Mouse (Mus musculus): ENCODE results near the gene Rpl7a. TPM values are rescaled to one million over a fixed set of nuclear protein-coding genes. Genes with fewer than 3 reads are reported as not detected.
"Not testable (repeated sequence)": the region's sequence is repeated elsewhere in the genome, so short reads cannot be mapped to it uniquely, and the experiment has no call there.

Gene Rpl7a
- 428 and 468 TPM in 2 replicates for polyA plus RNA-seq (2014; fragmentation: Nextera tagmentation; extraction: Ambion mirVana)

GRCm38 (mm10) chr2:26910124-26910993 lies at the start of gene Rpl7a, which contains the start of gene Med22:
Gene Rpl7a, plus strand, starts transcription at chr2:26910764.
Gene Med22, minus strand, starts transcription at chr2:26910677.
- H3K4me2 ChIP-seq = peak within 1 kb of the TSS; percentile 82
- peak within 1 kb of the TSS; percentile 86 for H3K27ac ChIP-seq (ENCODE audit: low read depth, low read length)
- peaks cover 32% of the 10 kb centered on the region for H3K36me3 ChIP-seq (ENCODE audit: control insufficient read depth, insufficient read depth, low read length)
- peak; percentile 92 for ATAC-seq (replicated peaks; ENCODE audit: insufficient number of reproducible peaks, low FRiP score, low TSS enrichment)
- WGBS (ENCODE audit: insufficient replicate concordance) = under 1% methylated on average over 74 of the region's 74 CpGs
- no peaks in the 10 kb centered on the region for H3K9me3 ChIP-seq (replicated peaks; ENCODE audit: control insufficient read depth, low read length)
- peak within 1 kb of the TSS; percentile 97 for H3K9ac ChIP-seq (ENCODE audit: low read depth, low read length)
- H3K4me1 ChIP-seq (ENCODE audit: control insufficient read depth, insufficient read depth, low read length) = peaks cover 17% of the 10 kb centered on the region
- peak within 1 kb of the TSS; percentile 93 for H3K4me3 ChIP-seq (ENCODE audit: low read depth, low read length)
- H3K27me3 ChIP-seq (ENCODE audit: control insufficient read depth, insufficient read depth, low read length) = no peaks in the 10 kb centered on the region

GRCm38 (mm10) chr2:26862856-26863255 lies 47.7 kb upstream of the Rpl7a start:
- H3K4me2 ChIP-seq = no peak overlapping the region
- no peak overlapping the region for H3K9ac ChIP-seq (ENCODE audit: low read depth, low read length)
- H3K27me3 ChIP-seq (ENCODE audit: control insufficient read depth, insufficient read depth, low read length) = no peaks in the 10 kb centered on the region
- H3K36me3 ChIP-seq (ENCODE audit: control insufficient read depth, insufficient read depth, low read length) = no peaks in the 10 kb centered on the region
- H3K4me3 ChIP-seq (ENCODE audit: low read depth, low read length) = no peak overlapping the region
- no peak overlapping the region for H3K27ac ChIP-seq (ENCODE audit: low read depth, low read length)
- 73% methylated on average over 3 of the region's 3 CpGs for WGBS (ENCODE audit: insufficient replicate concordance)
- H3K9me3 ChIP-seq (replicated peaks; ENCODE audit: control insufficient read depth, low read length) = no peaks in the 10 kb centered on the region
- no peak for ATAC-seq (replicated peaks; ENCODE audit: insufficient number of reproducible peaks, low FRiP score, low TSS enrichment)
- no peaks in the 10 kb centered on the region for H3K4me1 ChIP-seq (ENCODE audit: control insufficient read depth, insufficient read depth, low read length)

GRCm38 (mm10) chr2:26864879-26865278 lies 45.7 kb upstream of the Rpl7a start, which contains the start of gene Abo:
Gene Abo, minus strand, starts transcription at chr2:26864979.
- no peaks in the 10 kb centered on the region for H3K36me3 ChIP-seq (ENCODE audit: control insufficient read depth, insufficient read depth, low read length)
- no peak within 1 kb of the TSS for H3K9ac ChIP-seq (ENCODE audit: low read depth, low read length)
- no peaks in the 10 kb centered on the region for H3K27me3 ChIP-seq (ENCODE audit: control insufficient read depth, insufficient read depth, low read length)
- H3K4me1 ChIP-seq (ENCODE audit: control insufficient read depth, insufficient read depth, low read length) = no peaks in the 10 kb centered on the region
- no peak for ATAC-seq (replicated peaks; ENCODE audit: insufficient number of reproducible peaks, low FRiP score, low TSS enrichment)
- no peaks in the 10 kb centered on the region for H3K9me3 ChIP-seq (replicated peaks; ENCODE audit: control insufficient read depth, low read length)
- H3K4me3 ChIP-seq (ENCODE audit: low read depth, low read length) = no peak within 1 kb of the TSS
- WGBS (ENCODE audit: insufficient replicate concordance) = 45% methylated on average over 3 of the region's 3 CpGs
- H3K4me2 ChIP-seq = no peak within 1 kb of the TSS
- H3K27ac ChIP-seq (ENCODE audit: low read depth, low read length) = no peak within 1 kb of the TSS

GRCm38 (mm10) chr2:26870666-26871065 lies 39.9 kb upstream of the Rpl7a start:
- Histone ChIP-seq H3K4me2 (no peak overlapping the region), H3K36me3 (ENCODE audit: control insufficient read depth, insufficient read depth, low read length) (no peaks in the 10 kb centered on the region), H3K9me3 (replicated peaks; ENCODE audit: control insufficient read depth, low read length) (no peaks in the 10 kb centered on the region), H3K27me3 (ENCODE audit: control insufficient read depth, insufficient read depth, low read length) (peaks cover 4% of the 10 kb centered on the region), H3K4me3 (ENCODE audit: low read depth, low read length) (no peak overlapping the region), H3K27ac (ENCODE audit: low read depth, low read length) (no peak overlapping the region), H3K9ac (ENCODE audit: low read depth, low read length) (no peak overlapping the region), H3K4me1 (ENCODE audit: control insufficient read depth, insufficient read depth, low read length) (no peaks in the 10 kb centered on the region)
- 45% methylated on average over 6 of the region's 6 CpGs for WGBS (ENCODE audit: insufficient replicate concordance)
- no peak for ATAC-seq (replicated peaks; ENCODE audit: insufficient number of reproducible peaks, low FRiP score, low TSS enrichment)

GRCm38 (mm10) chr2:26878571-26878970 lies 32.0 kb upstream of the Rpl7a start:
- no peak overlapping the region for H3K4me2 ChIP-seq
- no peaks in the 10 kb centered on the region for H3K36me3 ChIP-seq (ENCODE audit: control insufficient read depth, insufficient read depth, low read length)
- ATAC-seq (replicated peaks; ENCODE audit: insufficient number of reproducible peaks, low FRiP score, low TSS enrichment) = no peak
- H3K4me1 ChIP-seq (ENCODE audit: control insufficient read depth, insufficient read depth, low read length) = no peaks in the 10 kb centered on the region
- H3K9me3 ChIP-seq (replicated peaks; ENCODE audit: control insufficient read depth, low read length) = no peaks in the 10 kb centered on the region
- no peak overlapping the region for H3K9ac ChIP-seq (ENCODE audit: low read depth, low read length)
- no peak overlapping the region for H3K27ac ChIP-seq (ENCODE audit: low read depth, low read length)
- no peak overlapping the region for H3K4me3 ChIP-seq (ENCODE audit: low read depth, low read length)
- H3K27me3 ChIP-seq (ENCODE audit: control insufficient read depth, insufficient read depth, low read length) = no peaks in the 10 kb centered on the region

GRCm38 (mm10) chr2:26885541-26885940 lies 25.0 kb upstream of the Rpl7a start:
- not testable (repeated sequence) for H3K4me2 ChIP-seq; H3K36me3 ChIP-seq (ENCODE audit: control insufficient read depth, insufficient read depth, low read length); H3K27ac ChIP-seq (ENCODE audit: low read depth, low read length); H3K9ac ChIP-seq (ENCODE audit: low read depth, low read length); H3K4me3 ChIP-seq (ENCODE audit: low read depth, low read length); H3K27me3 ChIP-seq (ENCODE audit: control insufficient read depth, insufficient read depth, low read length); H3K9me3 ChIP-seq (replicated peaks; ENCODE audit: control insufficient read depth, low read length); H3K4me1 ChIP-seq (ENCODE audit: control insufficient read depth, insufficient read depth, low read length); ATAC-seq (replicated peaks; ENCODE audit: insufficient number of reproducible peaks, low FRiP score, low TSS enrichment)
- 94% methylated on average over 2 of the region's 2 CpGs for WGBS (ENCODE audit: insufficient replicate concordance)

GRCm38 (mm10) chr2:26886170-26886569 lies 24.4 kb upstream of the Rpl7a start:
- H3K27ac ChIP-seq (ENCODE audit: low read depth, low read length); H3K9me3 ChIP-seq (replicated peaks; ENCODE audit: control insufficient read depth, low read length); H3K27me3 ChIP-seq (ENCODE audit: control insufficient read depth, insufficient read depth, low read length); H3K4me1 ChIP-seq (ENCODE audit: control insufficient read depth, insufficient read depth, low read length); H3K9ac ChIP-seq (ENCODE audit: low read depth, low read length); H3K4me2 ChIP-seq; H3K4me3 ChIP-seq (ENCODE audit: low read depth, low read length); H3K36me3 ChIP-seq (ENCODE audit: control insufficient read depth, insufficient read depth, low read length); ATAC-seq (replicated peaks; ENCODE audit: insufficient number of reproducible peaks, low FRiP score, low TSS enrichment): not testable (repeated sequence)
- 84% methylated on average over 4 of the region's 4 CpGs for WGBS (ENCODE audit: insufficient replicate concordance)

- 86% methylated on average over 4 of the region's 4 CpGs for WGBS (ENCODE audit: insufficient replicate concordance)
- Histone ChIP-seq H3K27ac (ENCODE audit: low read depth, low read length) (no peak overlapping the region), H3K4me1 (ENCODE audit: control insufficient read depth, insufficient read depth, low read length) (no peaks in the 10 kb centered on the region), H3K4me2 (no peak overlapping the region), H3K9ac (ENCODE audit: low read depth, low read length) (no peak overlapping the region), H3K27me3 (ENCODE audit: control insufficient read depth, insufficient read depth, low read length) (no peaks in the 10 kb centered on the region), H3K4me3 (ENCODE audit: low read depth, low read length) (no peak overlapping the region), H3K36me3 (ENCODE audit: control insufficient read depth, insufficient read depth, low read length) (peaks cover 44% of the 10 kb centered on the region), H3K9me3 (replicated peaks; ENCODE audit: control insufficient read depth, low read length) (no peaks in the 10 kb centered on the region)
- ATAC-seq (replicated peaks; ENCODE audit: insufficient number of reproducible peaks, low FRiP score, low TSS enrichment) = no peak
Measured at GRCm38 (mm10) chr2:26895898-26896297, 14.7 kb upstream of the Rpl7a start.

GRCm38 (mm10) chr2:26900731-26901130 lies 9.8 kb upstream of the Rpl7a start:
- H3K4me3 ChIP-seq (ENCODE audit: low read depth, low read length) = no peak overlapping the region
- ATAC-seq (replicated peaks; ENCODE audit: insufficient number of reproducible peaks, low FRiP score, low TSS enrichment) = no peak
- no peak overlapping the region for H3K4me2 ChIP-seq
- peaks cover 23% of the 10 kb centered on the region for H3K36me3 ChIP-seq (ENCODE audit: control insufficient read depth, insufficient read depth, low read length)
- no peak overlapping the region for H3K9ac ChIP-seq (ENCODE audit: low read depth, low read length)
- H3K27me3 ChIP-seq (ENCODE audit: control insufficient read depth, insufficient read depth, low read length) = no peaks in the 10 kb centered on the region
- WGBS (ENCODE audit: insufficient replicate concordance) = 56% methylated on average over 1 of the region's 1 CpGs
- H3K4me1 ChIP-seq (ENCODE audit: control insufficient read depth, insufficient read depth, low read length) = peaks cover 15% of the 10 kb centered on the region
- no peaks in the 10 kb centered on the region for H3K9me3 ChIP-seq (replicated peaks; ENCODE audit: control insufficient read depth, low read length)
- no peak overlapping the region for H3K27ac ChIP-seq (ENCODE audit: low read depth, low read length)
